Mouse (Mus musculus): ENCODE data around the gene Stk10. TPM values are rescaled to one million over a fixed set of nuclear protein-coding genes. Genes with fewer than 3 reads are reported as not detected.

Stk10 gene
- polyA plus RNA-seq, 1 experiment from 2014 or later: 5.5 TPM

- WGBS: 70% methylated on average over 7 of the region's 7 CpGs
- Histone ChIP-seq H3K9me3 (replicated peaks; ENCODE audit: control insufficient read depth, low read length) (no peaks in the 10 kb centered on the region), H3K36me3 (ENCODE audit: control insufficient read depth, insufficient read depth) (no peaks in the 10 kb centered on the region), H3K9ac (ENCODE audit: low read length) (0 out of 2 replicates have a peak overlapping the region, but pooled peaks have one; percentile 28), H3K27ac (ENCODE audit: low read length) (peak overlapping the region; percentile 24; the same call in 1 of the 2 replicates), H3K4me3 (ENCODE audit: low read length) (peak overlapping the region; percentile 74), H3K4me1 (ENCODE audit: control insufficient read depth, insufficient read depth, low read length) (peaks cover 24% of the 10 kb centered on the region), H3K4me2 (ENCODE audit: low read depth, low read length) (peak overlapping the region; percentile 97), H3K27me3 (ENCODE audit: control insufficient read depth, insufficient read depth, low read length) (no peaks in the 10 kb centered on the region; the same call in 1 of the 2 replicates)
- ATAC-seq (replicated peaks; ENCODE audit: extremely low read depth, insufficient read depth, low FRiP score): no peak
Measured at GRCm38 (mm10) chr11:32534453-32535075, 1.5 kb downstream of the Stk10 start.

DNA sequence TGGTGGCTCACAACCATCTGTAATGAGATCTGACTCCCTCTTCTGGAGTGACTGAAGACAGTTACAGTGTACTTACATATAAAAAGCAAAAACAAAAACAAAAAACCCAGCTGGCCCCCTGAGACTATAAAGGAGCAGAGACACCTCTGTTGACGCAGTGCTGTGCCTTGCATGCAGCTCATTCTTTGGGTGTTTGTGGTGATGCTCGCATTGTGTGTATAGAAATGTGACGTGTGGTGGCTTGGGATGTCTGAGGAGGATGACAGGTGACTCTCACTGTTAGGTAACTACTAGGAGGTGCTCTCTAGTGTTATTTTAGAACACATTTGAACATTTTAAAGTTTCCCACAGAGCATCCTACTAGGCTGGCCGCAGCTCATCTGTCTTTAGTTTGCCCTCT lies 2.5 kb downstream of the Stk10 start:
- 91% methylated on average over 4 of the region's 4 CpGs for WGBS
- no peak overlapping the region for H3K4me3 ChIP-seq (ENCODE audit: low read length)

GRCm38 (mm10) chr11:32536954-32537353 lies 3.8 kb downstream of the Stk10 start:
- ATAC-seq (replicated peaks; ENCODE audit: extremely low read depth, insufficient read depth, low FRiP score): no peak
- Histone ChIP-seq H3K4me1 (ENCODE audit: control insufficient read depth, insufficient read depth, low read length) (peaks cover 21% of the 10 kb centered on the region), H3K4me3 (ENCODE audit: low read length) (no peak overlapping the region), H3K9me3 (replicated peaks; ENCODE audit: control insufficient read depth, low read length) (no peaks in the 10 kb centered on the region), H3K4me2 (ENCODE audit: low read depth, low read length) (no peak overlapping the region), H3K27ac (ENCODE audit: low read length) (no peak overlapping the region), H3K9ac (ENCODE audit: low read length) (no peak overlapping the region), H3K27me3 (ENCODE audit: control insufficient read depth, insufficient read depth, low read length) (no peaks in the 10 kb centered on the region; the same call in 1 of the 2 replicates), H3K36me3 (ENCODE audit: control insufficient read depth, insufficient read depth) (no peaks in the 10 kb centered on the region)
- 65% methylated on average over 7 of the region's 7 CpGs for WGBS

More for the DNA sequence above, 2.5 kb downstream of the Stk10 start:
- no peaks in the 10 kb centered on the region for H3K9me3 ChIP-seq (replicated peaks; ENCODE audit: control insufficient read depth, low read length)
- ATAC-seq (replicated peaks; ENCODE audit: extremely low read depth, insufficient read depth, low FRiP score): no peak
- peaks cover 24% of the 10 kb centered on the region for H3K4me1 ChIP-seq (ENCODE audit: control insufficient read depth, insufficient read depth, low read length)
- H3K36me3 ChIP-seq (ENCODE audit: control insufficient read depth, insufficient read depth): no peaks in the 10 kb centered on the region
- H3K4me2 ChIP-seq (ENCODE audit: low read depth, low read length): no peak overlapping the region
- no peak overlapping the region for H3K9ac ChIP-seq (ENCODE audit: low read length)
- H3K27ac ChIP-seq (ENCODE audit: low read length): no peak overlapping the region
- H3K27me3 ChIP-seq (ENCODE audit: control insufficient read depth, insufficient read depth, low read length): no peaks in the 10 kb centered on the region; the same call in 1 of the 2 replicates

- Histone ChIP-seq H3K27ac (ENCODE audit: low read length) (peak overlapping the region; percentile 68), H3K9ac (ENCODE audit: low read length) (no peak overlapping the region), H3K4me3 (ENCODE audit: low read length) (no peak overlapping the region), H3K4me2 (ENCODE audit: low read depth, low read length) (peak overlapping the region; percentile 6; the same call in 1 of the 2 replicates), H3K4me1 (ENCODE audit: control insufficient read depth, insufficient read depth, low read length) (peaks cover 23% of the 10 kb centered on the region), H3K9me3 (replicated peaks; ENCODE audit: control insufficient read depth, low read length) (no peaks in the 10 kb centered on the region), H3K36me3 (ENCODE audit: control insufficient read depth, insufficient read depth) (no peaks in the 10 kb centered on the region), H3K27me3 (ENCODE audit: control insufficient read depth, insufficient read depth, low read length) (no peaks in the 10 kb centered on the region; the same call in 1 of the 2 replicates)
- 0 out of 2 replicates have a peak, but pooled peaks have one; percentile 12 for ATAC-seq (replicated peaks; ENCODE audit: extremely low read depth, insufficient read depth, low FRiP score)
- 58% methylated on average over 6 of the region's 6 CpGs for WGBS
Measured at GRCm38 (mm10) chr11:32538435-32538834, 5.3 kb downstream of the Stk10 start.

DNA sequence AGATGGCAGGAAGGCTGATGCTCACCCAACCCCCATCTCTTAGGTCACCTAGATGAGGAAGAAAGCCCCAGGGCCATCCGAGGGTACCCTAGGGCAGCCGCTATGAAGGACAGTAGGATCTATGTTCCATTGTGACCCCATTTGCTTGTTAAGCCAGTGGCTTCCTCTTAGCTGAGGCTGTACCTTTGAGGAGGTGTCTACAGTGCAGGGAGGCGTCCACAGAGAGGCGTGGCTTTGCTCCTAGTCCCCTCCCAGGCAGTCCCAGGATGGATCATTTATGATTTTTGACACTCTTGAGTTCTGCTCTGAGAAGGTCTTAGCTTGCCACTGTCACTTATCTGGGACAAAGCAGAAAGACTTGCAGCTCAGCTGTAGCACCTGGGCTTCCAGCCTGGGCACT lies 5.7 kb downstream of the Stk10 start:
- 80% methylated on average over 4 of the region's 4 CpGs for WGBS
- Histone ChIP-seq H3K4me1 (ENCODE audit: control insufficient read depth, insufficient read depth, low read length) (peaks cover 22% of the 10 kb centered on the region), H3K9ac (ENCODE audit: low read length) (no peak overlapping the region), H3K9me3 (replicated peaks; ENCODE audit: control insufficient read depth, low read length) (no peaks in the 10 kb centered on the region), H3K4me3 (ENCODE audit: low read length) (no peak overlapping the region), H3K27me3 (ENCODE audit: control insufficient read depth, insufficient read depth, low read length) (no peaks in the 10 kb centered on the region; the same call in 1 of the 2 replicates), H3K36me3 (ENCODE audit: control insufficient read depth, insufficient read depth) (no peaks in the 10 kb centered on the region), H3K4me2 (ENCODE audit: low read depth, low read length) (peak overlapping the region; percentile 6; the same call in 1 of the 2 replicates), H3K27ac (ENCODE audit: low read length) (peak overlapping the region; percentile 68)
- no peak for ATAC-seq (replicated peaks; ENCODE audit: extremely low read depth, insufficient read depth, low FRiP score)

DNA sequence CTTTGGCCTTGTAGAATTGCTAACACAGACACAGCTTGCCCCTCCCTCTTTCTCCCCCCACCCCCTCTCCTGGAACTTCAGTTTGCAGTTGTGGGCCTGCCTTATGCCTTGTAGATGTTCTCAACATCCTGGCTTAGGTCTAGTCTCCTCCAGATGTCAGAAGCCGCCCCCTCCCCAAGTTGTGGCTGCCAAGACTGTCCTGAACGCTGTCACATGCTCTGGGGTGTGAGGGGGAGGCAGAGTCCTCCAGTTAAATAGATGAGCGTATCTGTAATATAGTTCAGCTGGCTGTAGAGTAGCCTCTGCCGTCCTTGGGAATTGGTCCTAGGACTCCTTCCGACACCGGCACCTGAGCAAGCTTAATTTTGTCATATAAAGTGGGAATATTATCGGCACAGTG lies 6.6 kb downstream of the Stk10 start:
- peaks cover 17% of the 10 kb centered on the region for H3K4me1 ChIP-seq (ENCODE audit: control insufficient read depth, insufficient read depth, low read length)
- no peaks in the 10 kb centered on the region for H3K9me3 ChIP-seq (replicated peaks; ENCODE audit: control insufficient read depth, low read length)
- H3K36me3 ChIP-seq (ENCODE audit: control insufficient read depth, insufficient read depth): no peaks in the 10 kb centered on the region
- no peak overlapping the region for H3K4me3 ChIP-seq (ENCODE audit: low read length)
- no peak for ATAC-seq (replicated peaks; ENCODE audit: extremely low read depth, insufficient read depth, low FRiP score)
- H3K4me2 ChIP-seq (ENCODE audit: low read depth, low read length): no peak overlapping the region
- no peak overlapping the region for H3K27ac ChIP-seq (ENCODE audit: low read length)
- H3K27me3 ChIP-seq (ENCODE audit: control insufficient read depth, insufficient read depth, low read length): no peaks in the 10 kb centered on the region
- WGBS: 63% methylated on average over 7 of the region's 7 CpGs
- H3K9ac ChIP-seq (ENCODE audit: low read length): no peak overlapping the region

DNA sequence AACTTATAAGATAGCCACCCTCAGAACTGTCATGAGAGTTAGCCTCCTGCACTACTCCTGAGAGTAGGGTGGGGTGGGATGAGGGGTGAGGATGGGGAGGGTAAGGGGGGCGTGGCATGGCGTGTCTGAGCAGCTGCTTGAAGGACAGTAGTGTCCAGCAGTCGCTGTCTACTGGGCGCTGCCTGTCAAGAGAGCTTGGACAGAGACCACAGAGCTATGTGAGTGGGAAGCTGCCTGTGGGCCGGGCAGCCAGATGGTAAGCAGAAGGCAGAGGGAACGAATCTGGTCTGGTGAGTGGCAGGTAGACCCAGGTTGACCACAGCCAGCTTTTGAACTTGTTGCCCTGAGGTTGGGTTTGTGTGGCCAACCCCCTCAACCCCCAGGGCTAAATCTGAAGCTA lies 7.4 kb downstream of the Stk10 start:
- Histone ChIP-seq H3K4me1 (ENCODE audit: control insufficient read depth, insufficient read depth, low read length) (peaks cover 15% of the 10 kb centered on the region), H3K4me3 (ENCODE audit: low read length) (no peak overlapping the region), H3K9me3 (replicated peaks; ENCODE audit: control insufficient read depth, low read length) (no peaks in the 10 kb centered on the region), H3K27ac (ENCODE audit: low read length) (no peak overlapping the region), H3K27me3 (ENCODE audit: control insufficient read depth, insufficient read depth, low read length) (no peaks in the 10 kb centered on the region), H3K9ac (ENCODE audit: low read length) (no peak overlapping the region), H3K36me3 (ENCODE audit: control insufficient read depth, insufficient read depth) (no peaks in the 10 kb centered on the region), H3K4me2 (ENCODE audit: low read depth, low read length) (no peak overlapping the region)
- no peak for ATAC-seq (replicated peaks; ENCODE audit: extremely low read depth, insufficient read depth, low FRiP score)
- WGBS: 66% methylated on average over 6 of the region's 6 CpGs

GRCm38 (mm10) chr11:32542181-32542580 lies 9.1 kb downstream of the Stk10 start:
- Histone ChIP-seq H3K4me3 (ENCODE audit: low read length) (no peak overlapping the region), H3K36me3 (ENCODE audit: control insufficient read depth, insufficient read depth) (no peaks in the 10 kb centered on the region), H3K4me2 (ENCODE audit: low read depth, low read length) (no peak overlapping the region), H3K27ac (ENCODE audit: low read length) (peak overlapping the region; percentile 71), H3K4me1 (ENCODE audit: control insufficient read depth, insufficient read depth, low read length) (peaks cover 15% of the 10 kb centered on the region), H3K9me3 (replicated peaks; ENCODE audit: control insufficient read depth, low read length) (no peaks in the 10 kb centered on the region), H3K27me3 (ENCODE audit: control insufficient read depth, insufficient read depth, low read length) (no peaks in the 10 kb centered on the region), H3K9ac (ENCODE audit: low read length) (no peak overlapping the region)
- 84% methylated on average over 4 of the region's 4 CpGs for WGBS
- no peak for ATAC-seq (replicated peaks; ENCODE audit: extremely low read depth, insufficient read depth, low FRiP score)

GRCm38 (mm10) chr11:32542687-32543411 lies 9.7 kb downstream of the Stk10 start:
- H3K4me3 ChIP-seq (ENCODE audit: low read length): no peak overlapping the region
- H3K4me1 ChIP-seq (ENCODE audit: control insufficient read depth, insufficient read depth, low read length): peaks cover 12% of the 10 kb centered on the region
- 28% methylated on average over 3 of the region's 3 CpGs for WGBS
- H3K27ac ChIP-seq (ENCODE audit: low read length): peak overlapping the region; percentile 71
- peak; percentile 50; the same call in 1 of the 2 replicates for ATAC-seq (replicated peaks; ENCODE audit: extremely low read depth, insufficient read depth, low FRiP score)
- H3K4me2 ChIP-seq (ENCODE audit: low read depth, low read length): peak overlapping the region; percentile 23; the same call in 1 of the 2 replicates
- H3K9ac ChIP-seq (ENCODE audit: low read length): no peak overlapping the region
- H3K36me3 ChIP-seq (ENCODE audit: control insufficient read depth, insufficient read depth): no peaks in the 10 kb centered on the region
- no peaks in the 10 kb centered on the region for H3K9me3 ChIP-seq (replicated peaks; ENCODE audit: control insufficient read depth, low read length)
- no peaks in the 10 kb centered on the region for H3K27me3 ChIP-seq (ENCODE audit: control insufficient read depth, insufficient read depth, low read length)
